Mouse (Mus musculus): Measurements from ENCODE around the gene Zfp62. TPM values are rescaled to one million over a fixed set of nuclear protein-coding genes. Genes with fewer than 3 reads are reported as not detected.

Gene Zfp62
- polyA plus RNA-seq, 1 experiment from 2014 or later: 30.3 TPM

- no peak overlapping the region for H3K4me3 ChIP-seq (ENCODE audit: control insufficient read depth in 1 of 2, insufficient read depth in 1 of 2, low read depth in 1 of 2, low read length in 2 of 2)
- peaks cover 15% of the 10 kb centered on the region for H3K36me3 ChIP-seq (ENCODE audit: control insufficient read depth, insufficient read depth, low read length)
- 65% methylated on average over 6 of the region's 6 CpGs for WGBS
- H3K4me2 ChIP-seq (ENCODE audit: low read length): peak overlapping the region; percentile 93
- H3K27ac ChIP-seq (replicated peaks in 1 of 2; ENCODE audit: control insufficient read depth in 1 of 2, insufficient read depth in 1 of 2, low read depth in 2 of 2, low read length in 2 of 2): no peak overlapping the region
- no peaks in the 10 kb centered on the region for H3K27me3 ChIP-seq (ENCODE audit: control insufficient read depth, insufficient read depth, low read length)
- H3K9me3 ChIP-seq (ENCODE audit: control insufficient read depth, low read length): no peaks in the 10 kb centered on the region
- peaks cover 2 to 15% of the 10 kb centered on the region in 2 experiments; a peak in 3 of 4 replicates for H3K4me1 ChIP-seq (ENCODE audit: control insufficient read depth in 2 of 2, insufficient read depth in 2 of 2, low read length in 2 of 2)
- no peak for ATAC-seq (ENCODE audit: insufficient number of reproducible peaks, insufficient read depth, low FRiP score, low read depth)
- no peak overlapping the region for H3K9ac ChIP-seq (ENCODE audit: low read length)
These were observed 2.0 kb downstream of the Zfp62 start for GRCm38 (mm10) chr11:49205080-49205590.

- Histone ChIP-seq H3K36me3 (ENCODE audit: control insufficient read depth, insufficient read depth, low read length) (peaks cover 15% of the 10 kb centered on the region), H3K9me3 (ENCODE audit: control insufficient read depth, low read length) (no peaks in the 10 kb centered on the region), H3K4me2 (ENCODE audit: low read length) (no peak overlapping the region), H3K27me3 (ENCODE audit: control insufficient read depth, insufficient read depth, low read length) (no peaks in the 10 kb centered on the region), H3K27ac (replicated peaks in 1 of 2; ENCODE audit: control insufficient read depth in 1 of 2, insufficient read depth in 1 of 2, low read depth in 2 of 2, low read length in 2 of 2) (no peak overlapping the region), H3K4me1 (ENCODE audit: control insufficient read depth in 2 of 2, insufficient read depth in 2 of 2, low read length in 2 of 2) (peaks cover 0 to 10% of the 10 kb centered on the region in 2 experiments; a peak in 2 of 4 replicates), H3K9ac (ENCODE audit: low read length) (no peak overlapping the region), H3K4me3 (ENCODE audit: control insufficient read depth in 1 of 2, insufficient read depth in 1 of 2, low read depth in 1 of 2, low read length in 2 of 2) (no peak overlapping the region)
- 100% methylated on average over 1 of the region's 1 CpGs for WGBS
- ATAC-seq (ENCODE audit: insufficient number of reproducible peaks, insufficient read depth, low FRiP score, low read depth): no peak
These were observed 4.4 kb downstream of the Zfp62 start for GRCm38 (mm10) chr11:49207495-49207894.

DNA sequence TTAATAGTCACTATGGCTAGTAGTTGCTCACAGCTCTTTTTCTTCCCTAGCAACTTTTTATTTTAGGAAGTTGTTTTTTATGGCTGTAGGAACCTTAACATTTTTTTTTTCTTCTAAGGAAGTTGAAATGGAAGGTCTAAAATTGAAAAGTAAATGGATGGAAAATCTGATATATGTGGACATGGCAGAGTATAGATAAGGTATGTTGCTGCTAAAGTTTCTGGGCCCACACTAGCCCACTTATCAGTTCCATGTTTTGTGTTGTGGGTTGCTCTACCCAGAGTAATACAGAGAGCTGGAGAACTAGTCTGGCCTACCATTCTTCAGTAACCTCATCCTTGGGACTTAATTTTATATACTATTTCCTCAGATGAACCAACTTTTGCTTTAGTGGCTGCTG lies 9.5 kb downstream of the Zfp62 start:
- ATAC-seq (ENCODE audit: insufficient number of reproducible peaks, insufficient read depth, low FRiP score, low read depth): no peak
- Histone ChIP-seq H3K4me1 (ENCODE audit: control insufficient read depth in 2 of 2, insufficient read depth in 2 of 2, low read length in 2 of 2) (0 out of 4 replicates have a peak, but pooled peaks cover 0 to under 1% of the 10 kb centered on the region in 2 experiments), H3K36me3 (ENCODE audit: control insufficient read depth, insufficient read depth, low read length) (peaks cover 49% of the 10 kb centered on the region), H3K27ac (replicated peaks in 1 of 2; ENCODE audit: control insufficient read depth in 1 of 2, insufficient read depth in 1 of 2, low read depth in 2 of 2, low read length in 2 of 2) (no peak overlapping the region), H3K4me2 (ENCODE audit: low read length) (no peak overlapping the region), H3K9ac (ENCODE audit: low read length) (no peak overlapping the region), H3K27me3 (ENCODE audit: control insufficient read depth, insufficient read depth, low read length) (no peaks in the 10 kb centered on the region), H3K9me3 (ENCODE audit: control insufficient read depth, low read length) (no peaks in the 10 kb centered on the region), H3K4me3 (ENCODE audit: control insufficient read depth in 1 of 2, insufficient read depth in 1 of 2, low read depth in 1 of 2, low read length in 2 of 2) (no peak overlapping the region)

DNA sequence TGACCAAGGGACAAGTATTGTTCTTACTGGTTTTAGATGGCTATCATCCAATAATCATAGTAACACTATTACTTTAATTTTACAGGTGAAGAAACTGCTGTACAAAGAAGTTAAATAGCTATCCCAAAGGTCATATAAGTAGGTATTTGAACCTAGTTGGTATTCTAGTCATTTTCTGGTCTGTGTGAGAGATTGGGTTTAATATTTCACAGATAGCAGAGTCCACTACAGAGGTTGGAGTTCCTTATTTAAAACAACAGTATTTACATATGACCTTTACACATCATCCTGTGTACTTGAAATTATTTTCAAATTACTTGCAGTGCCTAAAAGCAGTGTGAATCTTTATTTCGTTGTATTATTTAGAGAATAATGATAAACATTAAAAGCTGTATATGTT lies 10.4 kb downstream of the Zfp62 start:
- Histone ChIP-seq H3K9ac (ENCODE audit: low read length) (no peak overlapping the region), H3K27me3 (ENCODE audit: control insufficient read depth, insufficient read depth, low read length) (no peaks in the 10 kb centered on the region)

GRCm38 (mm10) chr11:49219271-49219670 lies 16.2 kb downstream of the Zfp62 start:
- no peak overlapping the region for H3K27ac ChIP-seq (replicated peaks in 1 of 2; ENCODE audit: control insufficient read depth in 1 of 2, insufficient read depth in 1 of 2, low read depth in 2 of 2, low read length in 2 of 2)
- H3K9ac ChIP-seq (ENCODE audit: low read length): no peak overlapping the region
- no peak overlapping the region for H3K4me2 ChIP-seq (ENCODE audit: low read length)
- H3K27me3 ChIP-seq (ENCODE audit: control insufficient read depth, insufficient read depth, low read length): no peaks in the 10 kb centered on the region
- H3K36me3 ChIP-seq (ENCODE audit: control insufficient read depth, insufficient read depth, low read length): peaks cover 34% of the 10 kb centered on the region
- H3K9me3 ChIP-seq (ENCODE audit: control insufficient read depth, low read length): no peaks in the 10 kb centered on the region
- ATAC-seq (ENCODE audit: insufficient number of reproducible peaks, insufficient read depth, low FRiP score, low read depth): no peak
- H3K4me1 ChIP-seq (ENCODE audit: control insufficient read depth in 2 of 2, insufficient read depth in 2 of 2, low read length in 2 of 2): no peaks in the 10 kb centered on the region
- H3K4me3 ChIP-seq (ENCODE audit: control insufficient read depth in 1 of 2, insufficient read depth in 1 of 2, low read depth in 1 of 2, low read length in 2 of 2): no peak overlapping the region
- 92% methylated on average over 2 of the region's 2 CpGs for WGBS

More for the DNA sequence above, 10.4 kb downstream of the Zfp62 start:
- Histone ChIP-seq H3K27ac (replicated peaks in 1 of 2; ENCODE audit: control insufficient read depth in 1 of 2, insufficient read depth in 1 of 2, low read depth in 2 of 2, low read length in 2 of 2) (no peak overlapping the region), H3K4me2 (ENCODE audit: low read length) (no peak overlapping the region), H3K4me1 (ENCODE audit: control insufficient read depth in 2 of 2, insufficient read depth in 2 of 2, low read length in 2 of 2) (no peaks in the 10 kb centered on the region), H3K36me3 (ENCODE audit: control insufficient read depth, insufficient read depth, low read length) (peaks cover 47% of the 10 kb centered on the region), H3K4me3 (ENCODE audit: control insufficient read depth in 1 of 2, insufficient read depth in 1 of 2, low read depth in 1 of 2, low read length in 2 of 2) (no peak overlapping the region), H3K9me3 (ENCODE audit: control insufficient read depth, low read length) (no peaks in the 10 kb centered on the region)
- WGBS: 95% methylated on average over 1 of the region's 1 CpGs
- no peak for ATAC-seq (ENCODE audit: insufficient number of reproducible peaks, insufficient read depth, low FRiP score, low read depth)

DNA sequence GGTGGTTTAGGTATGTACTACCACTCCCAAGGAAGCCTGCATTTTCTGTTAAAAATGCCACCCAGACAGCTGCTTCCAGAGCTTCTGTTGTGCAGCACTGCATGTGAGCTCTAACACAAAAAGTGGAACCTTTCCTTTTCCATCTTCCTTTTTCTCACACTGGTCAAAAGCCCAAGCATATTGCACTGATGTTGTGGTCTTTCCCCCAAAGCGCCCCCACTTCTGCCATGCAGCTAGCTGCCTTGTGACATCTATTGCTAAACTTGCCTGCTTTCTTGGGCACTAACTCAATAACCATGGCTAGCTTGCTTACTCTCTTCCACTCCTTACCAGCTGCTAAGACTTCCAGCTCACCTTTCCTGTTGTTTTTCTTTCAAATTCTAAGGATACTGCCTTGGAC lies 21.4 kb downstream of the Zfp62 start:
- Histone ChIP-seq H3K27me3 (ENCODE audit: control insufficient read depth, insufficient read depth, low read length) (no peaks in the 10 kb centered on the region), H3K4me3 (ENCODE audit: control insufficient read depth in 1 of 2, insufficient read depth in 1 of 2, low read depth in 1 of 2, low read length in 2 of 2) (no peak overlapping the region), H3K4me1 (ENCODE audit: control insufficient read depth in 2 of 2, insufficient read depth in 2 of 2, low read length in 2 of 2) (no peaks in the 10 kb centered on the region), H3K27ac (replicated peaks in 1 of 2; ENCODE audit: control insufficient read depth in 1 of 2, insufficient read depth in 1 of 2, low read depth in 2 of 2, low read length in 2 of 2) (no peak overlapping the region), H3K9me3 (ENCODE audit: control insufficient read depth, low read length) (no peaks in the 10 kb centered on the region), H3K36me3 (ENCODE audit: control insufficient read depth, insufficient read depth, low read length) (no peaks in the 10 kb centered on the region), H3K9ac (ENCODE audit: low read length) (no peak overlapping the region), H3K4me2 (ENCODE audit: low read length) (no peak overlapping the region)
- WGBS: 79% methylated on average over 1 of the region's 1 CpGs
- ATAC-seq (ENCODE audit: insufficient number of reproducible peaks, insufficient read depth, low FRiP score, low read depth): no peak

DNA sequence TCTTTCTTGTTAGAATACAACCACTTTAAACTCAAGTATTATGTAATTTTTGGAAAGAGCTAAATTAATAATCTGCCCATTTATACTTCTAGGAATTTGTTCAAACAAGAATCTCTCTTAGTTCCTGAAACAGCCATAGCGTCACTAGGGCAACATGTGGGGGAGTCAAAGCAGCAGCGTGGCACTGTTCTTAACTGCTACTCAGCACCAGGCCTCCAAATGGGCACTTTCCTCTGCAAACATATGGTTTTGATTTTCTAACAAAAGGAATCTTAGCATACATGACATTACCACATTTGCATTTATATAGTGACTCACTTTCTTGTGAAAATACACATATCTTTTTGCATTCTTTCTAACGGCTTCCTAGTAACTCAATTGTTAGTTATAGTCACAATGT lies 29.7 kb downstream of the Zfp62 start:
- Histone ChIP-seq H3K27me3 (ENCODE audit: control insufficient read depth, insufficient read depth, low read length) (no peaks in the 10 kb centered on the region), H3K4me2 (ENCODE audit: low read length) (no peak overlapping the region), H3K4me1 (ENCODE audit: control insufficient read depth in 2 of 2, insufficient read depth in 2 of 2, low read length in 2 of 2) (no peaks in the 10 kb centered on the region), H3K9me3 (ENCODE audit: control insufficient read depth, low read length) (no peaks in the 10 kb centered on the region), H3K4me3 (ENCODE audit: control insufficient read depth in 1 of 2, insufficient read depth in 1 of 2, low read depth in 1 of 2, low read length in 2 of 2) (no peak overlapping the region), H3K36me3 (ENCODE audit: control insufficient read depth, insufficient read depth, low read length) (no peaks in the 10 kb centered on the region), H3K9ac (ENCODE audit: low read length) (no peak overlapping the region), H3K27ac (replicated peaks in 1 of 2; ENCODE audit: control insufficient read depth in 1 of 2, insufficient read depth in 1 of 2, low read depth in 2 of 2, low read length in 2 of 2) (no peak overlapping the region)
- 62% methylated on average over 3 of the region's 3 CpGs for WGBS
- no peak for ATAC-seq (ENCODE audit: insufficient number of reproducible peaks, insufficient read depth, low FRiP score, low read depth)

- 62% methylated on average over 3 of the region's 3 CpGs for WGBS
These were observed 32.5 kb downstream of the Zfp62 start for GRCm38 (mm10) chr11:49235459-49236207.

More at GRCm38 (mm10) chr11:49235459-49236207, 32.5 kb downstream of the Zfp62 start:
- Histone ChIP-seq H3K4me3 (ENCODE audit: control insufficient read depth in 1 of 2, insufficient read depth in 1 of 2, low read depth in 1 of 2, low read length in 2 of 2) (no peak overlapping the region), H3K27me3 (ENCODE audit: control insufficient read depth, insufficient read depth, low read length) (no peaks in the 10 kb centered on the region), H3K4me2 (ENCODE audit: low read length) (no peak overlapping the region), H3K9me3 (ENCODE audit: control insufficient read depth, low read length) (no peaks in the 10 kb centered on the region), H3K27ac (replicated peaks in 1 of 2; ENCODE audit: control insufficient read depth in 1 of 2, insufficient read depth in 1 of 2, low read depth in 2 of 2, low read length in 2 of 2) (no peak overlapping the region), H3K4me1 (ENCODE audit: control insufficient read depth in 2 of 2, insufficient read depth in 2 of 2, low read length in 2 of 2) (no peaks in the 10 kb centered on the region), H3K36me3 (ENCODE audit: control insufficient read depth, insufficient read depth, low read length) (no peaks in the 10 kb centered on the region), H3K9ac (ENCODE audit: low read length) (no peak overlapping the region)
- ATAC-seq (ENCODE audit: insufficient number of reproducible peaks, insufficient read depth, low FRiP score, low read depth): no peak
